In the genomic region with DNA sequence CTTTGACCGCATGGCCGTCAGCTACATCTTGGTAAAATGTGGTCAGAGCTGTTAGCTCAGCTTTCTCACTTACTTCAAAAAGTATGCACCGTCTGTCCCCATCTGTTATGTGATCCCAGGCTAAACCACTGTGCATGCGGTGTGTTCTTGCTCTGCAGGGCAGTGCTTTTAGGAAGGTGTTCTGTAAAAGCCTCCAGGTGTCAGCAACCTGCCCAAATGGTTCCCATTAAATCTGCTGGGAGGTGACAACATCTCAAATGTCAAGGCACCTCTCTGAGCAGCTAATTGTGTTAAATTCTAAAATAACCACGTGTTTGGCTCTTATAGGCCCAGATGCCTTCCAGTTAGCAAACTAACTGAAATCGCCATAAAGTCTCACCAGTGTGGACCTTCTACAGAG, we compare ENCODE assay signal across 29 mouse cellular contexts. TPM values are rescaled to one million over a fixed set of nuclear protein-coding genes. Genes with fewer than 3 reads are reported as not detected.
DNase-seq lines count a peak whose midpoint lies in the region; ATAC-seq and TF ChIP-seq lines count a peak whose summit lies in the region.
"Had no signal": no experiment of that assay in that cellular context is flagged by ENCODE, and none has a peak within 500 bp of the region (broad histone marks: within the 10 kb centered on the region; RNA-seq: fewer than 3 reads in every experiment).

No protein-coding gene starts in this region.

- no peak overlapping the region for H3K4me3 ChIP-seq in layer of hippocampus, adult 2 months
- H3K4me3 ChIP-seq in limb, embryonic 12.5 days (replicated peaks) = no peak overlapping the region
- no peak overlapping the region for H3K4me3 ChIP-seq in lung, postnatal 0 days (ENCODE audit: low read depth, low read length)
- H3K4me3 ChIP-seq: embryonic facial prominence, embryonic 15.5 days; erythroblast, embryonic 14.5 days; forebrain, embryonic 10.5 days; forebrain, embryonic 15.5 days; gastrocnemius, adult 2 months; heart, embryonic 12.5 days; hindbrain, embryonic 10.5 days had no signal

- TF ChIP-seq CTCF in layer of hippocampus, adult 2 months (conservative IDR thresholded peaks at IDR 0.05) = no peak
- no peak for TF ChIP-seq CTCF in lung, postnatal 0 days (IDR thresholded peaks at IDR 0.05)

- TF ChIP-seq EP300 in lung, postnatal 0 days (IDR thresholded peaks at IDR 0.05) = no peak

- H3K4me2 ChIP-seq in limb, embryonic 12.5 days = no peak overlapping the region
- no peak overlapping the region for H3K4me2 ChIP-seq in lung, postnatal 0 days (replicated peaks; ENCODE audit: low read depth, low read length)
- H3K4me2 ChIP-seq: embryonic facial prominence, embryonic 15.5 days; forebrain, embryonic 15.5 days; heart, embryonic 12.5 days had no signal

- no peaks in the 10 kb centered on the region for H3K27me3 ChIP-seq in limb, embryonic 12.5 days
- no peaks in the 10 kb centered on the region for H3K27me3 ChIP-seq in lung, postnatal 0 days (replicated peaks; ENCODE audit: insufficient read depth, low read length)
- H3K27me3 ChIP-seq: embryonic facial prominence, embryonic 15.5 days; forebrain, embryonic 15.5 days; heart, embryonic 12.5 days had no signal

- no peaks in the 10 kb centered on the region for H3K9me3 ChIP-seq in limb, embryonic 12.5 days
- no peaks in the 10 kb centered on the region for H3K9me3 ChIP-seq in lung, postnatal 0 days (ENCODE audit: low read length)
- H3K9me3 ChIP-seq: embryonic facial prominence, embryonic 15.5 days; forebrain, embryonic 10.5 days; forebrain, embryonic 15.5 days; heart, embryonic 12.5 days; hindbrain, embryonic 10.5 days had no signal

- DNase-seq in cerebellum, adult 9-10 months = peak; percentile 32
- DNase-seq in cerebellum, postnatal 4 days (ENCODE audit: low spot score in 2 of 2) = no peak
- DNase-seq in layer of hippocampus, adult 2 months (ENCODE audit: low spot score in 2 of 2) = no peak
- DNase-seq in layer of hippocampus, adult 9-10 months (ENCODE audit: low spot score) = no peak
- DNase-seq in forelimb bud, embryonic 11.5 days (ENCODE audit: low read depth, low spot score) = peak; percentile 88
- no peak for DNase-seq in lung, postnatal 0 days (ENCODE audit: low spot score)
- no peak for DNase-seq in frontal cortex, postnatal 10 days (ENCODE audit: low spot score in 2 of 2)
- DNase-seq: adrenal gland, postnatal 14 days; cerebellum, adult 18-20 months; cerebellum, postnatal 36 days; gastrocnemius, adult 2 months; gastrocnemius, postnatal 25 days; kidney, adult 11 months had no signal

- peaks cover 24% of the 10 kb centered on the region for H3K4me1 ChIP-seq in limb, embryonic 12.5 days (replicated peaks)
- H3K4me1 ChIP-seq in lung, postnatal 0 days (ENCODE audit: insufficient read depth, low read depth, low read length) = no peaks in the 10 kb centered on the region
- H3K4me1 ChIP-seq: forebrain, embryonic 15.5 days; heart, embryonic 12.5 days; hindbrain, embryonic 10.5 days had no signal

- no peaks in the 10 kb centered on the region for H3K36me3 ChIP-seq in limb, embryonic 12.5 days
- no peaks in the 10 kb centered on the region for H3K36me3 ChIP-seq in lung, postnatal 0 days (ENCODE audit: insufficient read depth, low read length)
- H3K36me3 ChIP-seq: embryonic facial prominence, embryonic 15.5 days; forebrain, embryonic 10.5 days; forebrain, embryonic 15.5 days; heart, embryonic 12.5 days; hindbrain, embryonic 10.5 days had no signal

- no peak overlapping the region for H3K9ac ChIP-seq in limb, embryonic 12.5 days (replicated peaks)
- H3K9ac ChIP-seq in lung, postnatal 0 days (replicated peaks; ENCODE audit: low read depth) = no peak overlapping the region
- H3K9ac ChIP-seq: embryonic facial prominence, embryonic 15.5 days; forebrain, embryonic 15.5 days; heart, embryonic 12.5 days had no signal

- peak; percentile 78 for ATAC-seq in limb, embryonic 12.5 days (ENCODE audit: insufficient number of reproducible peaks, insufficient read depth, low FRiP score, low TSS enrichment, low read depth)
- no peak for ATAC-seq in lung, postnatal 0 days
- ATAC-seq: forebrain, embryonic 15.5 days; hindbrain, embryonic 16.5 days had no signal

- H3K27ac ChIP-seq in layer of hippocampus, adult 2 months = peak overlapping the region; percentile 54
- peak overlapping the region; percentile 82 for H3K27ac ChIP-seq in limb, embryonic 12.5 days
- no peak overlapping the region for H3K27ac ChIP-seq in lung, postnatal 0 days (ENCODE audit: low read length)
- H3K27ac ChIP-seq: embryonic facial prominence, embryonic 15.5 days; forebrain, embryonic 10.5 days; forebrain, embryonic 15.5 days; gastrocnemius, adult 2 months; hindbrain, embryonic 10.5 days had no signal

- WGBS in limb, embryonic 12.5 days = 16% methylated on average over 6 of the region's 6 CpGs
- 62% methylated on average over 6 of the region's 6 CpGs for WGBS in lung, postnatal 0 days

RNA-seq across cellular contexts. Expression of gene Gm21954, which starts 1.1 kb away (rescaled TPM):
- total RNA-seq in layer of hippocampus, adult 2 months (2021) = not detected
- polyA plus RNA-seq in limb, embryonic 12.5 days (2016; fragmentation: Nextera tagmentation; extraction: Ambion mirVana) = not detected in 2 replicates
- not detected in 2 replicates for polyA plus RNA-seq in lung, postnatal 0 days (2015; fragmentation: Nextera tagmentation; extraction: Ambion mirVana)
- total RNA-seq: adrenal gland, adult 18-20 months; adrenal gland, postnatal 14 days; gastrocnemius, adult 2 months; gastrocnemius, postnatal 25 days; granulocyte monocyte progenitor cell, adult 5-6 weeks; heart, adult 8-10 months; heart, postnatal 25 days; MEL had no signal
- polyA plus RNA-seq: C2C12; embryonic facial prominence, embryonic 15.5 days; erythroblast, embryonic 14.5 days; forebrain, embryonic 10.5 days; forebrain, embryonic 15.5 days; heart, embryonic 12.5 days; heart, embryonic 16.5 days; hindbrain, embryonic 10.5 days; hindbrain, embryonic 16.5 days; intestine, embryonic 14.5 days had no signal

Comparison
In these comparisons a context has a peak if more than half of its experiments do, and no peak if none do; other contexts are left out.
1. DNase-seq: peak in cerebellum, adult 9-10 months (single experiment) and forelimb bud, embryonic 11.5 days (single experiment); none in cerebellum, postnatal 4 days (0 of 2), layer of hippocampus, adult 2 months (0 of 2), layer of hippocampus, adult 9-10 months (single experiment), lung, postnatal 0 days (single experiment) and frontal cortex, postnatal 10 days (0 of 2).